Mouse (Mus musculus) MEL (cell line): ENCODE measurements around the gene Kank1. TPM values are rescaled to one million over a fixed set of nuclear protein-coding genes. Genes with fewer than 3 reads are reported as not detected.
"Not testable (repeated sequence)": the region's sequence is repeated elsewhere in the genome, so short reads cannot be mapped to it uniquely, and the experiment has no call there.

Experiments used
- DNase-seq: peaks from one replicate; pipeline ENCODE4 v3.0.0; 2011; ENCODE audit warnings: low read depth, low spot score
- H3K27ac ChIP-seq: 2 replicates; pipeline ENCODE4 v1.5.1; 2012; ENCODE audit warnings: low read depth, mild to moderate bottlenecking, control low read depth, low read length, moderate library complexity; ENCODE audit not compliant: control insufficient read depth
- H3K27me3 ChIP-seq, 2 experiments: fragments of 150-350 bp in 1 of 2; sonication (generic) in 1 of 2; 2 replicates each; pipeline ENCODE4 v1.6.1; 2012; ENCODE audit warnings: low read length in 2 of 2, mild to moderate bottlenecking in 2 of 2, improper control_type of control experiment in 1 of 2, moderate library complexity in 1 of 2; ENCODE audit not compliant: insufficient read depth in 2 of 2, control insufficient read depth in 1 of 2
- H3K36me3 ChIP-seq, 2 experiments: 2 replicates each; pipeline ENCODE4 v1.6.1; 2012 to 2014; ENCODE audit warnings: low read length in 2 of 2, improper control_type of control experiment in 1 of 2, inconsistent platforms in 1 of 2, mild to moderate bottlenecking in 1 of 2; ENCODE audit not compliant: insufficient read depth in 2 of 2, control insufficient read depth in 1 of 2
- H3K4me1 ChIP-seq, 2 experiments: fragments of 150-350 bp in 1 of 2; sonication (generic) in 1 of 2; 2 replicates each; pipeline ENCODE4 v1.6.1; 2012; ENCODE audit warnings: low read length in 2 of 2, improper control_type of control experiment in 1 of 2, mild to moderate bottlenecking in 1 of 2; ENCODE audit not compliant: insufficient read depth in 2 of 2, control insufficient read depth in 1 of 2
- H3K4me3 ChIP-seq, 2 experiments: fragments of 150-350 bp in 1 of 2; sonication (generic) in 1 of 2; 2 replicates each; pipeline ENCODE4 v1.5.1; 2012; ENCODE audit warnings: low read depth in 2 of 2, low read length in 2 of 2, mild to moderate bottlenecking in 2 of 2, moderate library complexity in 2 of 2, control low read depth in 1 of 2, improper control_type of control experiment in 1 of 2; ENCODE audit not compliant: control insufficient read depth in 1 of 2, insufficient read depth in 1 of 2
- H3K79me2 ChIP-seq: 2 replicates; pipeline ENCODE4 v1.6.1; 2012; ENCODE audit warnings: mild to moderate bottlenecking, low read length, moderate library complexity; ENCODE audit not compliant: control insufficient read depth, poor library complexity, insufficient read depth
- H3K9ac ChIP-seq: 2 replicates; pipeline ENCODE4 v1.6.1; 2012; ENCODE audit warnings: low read depth, mild to moderate bottlenecking, control low read depth, low read length, moderate library complexity; ENCODE audit not compliant: control insufficient read depth, poor library complexity, severe bottlenecking
- H3K9me3 ChIP-seq: fragments of 150-350 bp; sonication (generic); replicated peaks from 2 replicates; pipeline ENCODE4 v1.6.1; 2012; ENCODE audit warnings: mild to moderate bottlenecking, low read length, improper control_type of control experiment, moderate library complexity; ENCODE audit not compliant: insufficient read depth
- BHLHE40 ChIP-seq: IDR thresholded peaks from 2 replicates; pipeline ENCODE4 v1.6.1; 2012; ENCODE audit warnings: low read depth, mild to moderate bottlenecking, inconsistent platforms, low read length, improper control_type of control experiment, borderline replicate concordance
- CHD1 ChIP-seq: IDR thresholded peaks from 2 replicates; pipeline ENCODE4 v1.6.1; 2012; ENCODE audit warnings: low read depth, mild to moderate bottlenecking, inconsistent platforms, low read length, improper control_type of control experiment
- CHD2 ChIP-seq: IDR thresholded peaks from 2 replicates; pipeline ENCODE4 v1.6.1; 2011; ENCODE audit warnings: low read length, improper control_type of control experiment
- CTCF ChIP-seq, 3 experiments: IDR thresholded peaks in 2 of 3; conservative IDR thresholded peaks in 1 of 3; 2 replicates each; pipeline ENCODE4 v1.5.1; 2011 to 2012; ENCODE audit warnings: low read length in 3 of 3, low read depth in 2 of 3, mild to moderate bottlenecking in 2 of 3, improper control_type of control experiment in 1 of 3, inconsistent platforms in 1 of 3, mixed read lengths in 1 of 3, moderate library complexity in 1 of 3; ENCODE audit not compliant: control insufficient read depth in 1 of 3, insufficient read depth in 1 of 3, poor library complexity in 1 of 3, severe bottlenecking in 1 of 3
- E2F4 ChIP-seq: IDR thresholded peaks from 2 replicates; pipeline ENCODE4 v1.6.1; 2011; ENCODE audit warnings: low read depth, low read length, improper control_type of control experiment, borderline replicate concordance
- ELF1 ChIP-seq: IDR thresholded peaks from 2 replicates; pipeline ENCODE4 v1.6.1; 2014; ENCODE audit warnings: low read depth, mild to moderate bottlenecking, inconsistent platforms, low read length, improper control_type of control experiment, moderate library complexity
- EP300 ChIP-seq, 2 experiments: IDR thresholded peaks; 2 replicates each; pipeline ENCODE4 v1.6.1; 2011; ENCODE audit warnings: improper control_type of control experiment in 2 of 2, low read length in 2 of 2, low read depth in 1 of 2, mild to moderate bottlenecking in 1 of 2
- ETS1 ChIP-seq: IDR thresholded peaks from 2 replicates; pipeline ENCODE4 v1.6.1; 2012; ENCODE audit warnings: low read depth, mild to moderate bottlenecking, inconsistent platforms, low read length, improper control_type of control experiment, moderate library complexity
- GATA1 ChIP-seq: IDR thresholded peaks from 2 replicates; pipeline ENCODE4 v1.6.1; 2011; ENCODE audit warnings: low read depth, low read length, improper control_type of control experiment
- HCFC1 ChIP-seq: IDR thresholded peaks from 2 replicates; pipeline ENCODE4 v1.6.1; 2012; ENCODE audit warnings: low read depth, mild to moderate bottlenecking, inconsistent platforms, low read length, improper control_type of control experiment, moderate library complexity
- JUND ChIP-seq: IDR thresholded peaks from 2 replicates; pipeline ENCODE4 v1.6.1; 2011; ENCODE audit warnings: low read depth, mild to moderate bottlenecking, improper control_type of control experiment, low read length
- KAT2A ChIP-seq: conservative IDR thresholded peaks from 2 replicates; pipeline ENCODE4 v1.6.1; 2012; ENCODE audit warnings: low read depth, low read length, improper control_type of control experiment, inconsistent platforms
- MAFK ChIP-seq: IDR thresholded peaks from 2 replicates; pipeline ENCODE4 v1.6.1; 2011; ENCODE audit warnings: low read depth, mild to moderate bottlenecking, low read length, improper control_type of control experiment, borderline replicate concordance
- MAX ChIP-seq: IDR thresholded peaks from 2 replicates; pipeline ENCODE4 v1.6.1; 2011; ENCODE audit warnings: low read length, improper control_type of control experiment
- MAZ ChIP-seq: IDR thresholded peaks from 2 replicates; pipeline ENCODE4 v1.6.1; 2012; ENCODE audit warnings: low read depth, mild to moderate bottlenecking, inconsistent platforms, low read length, improper control_type of control experiment
- MYB ChIP-seq: IDR thresholded peaks from 2 replicates; pipeline ENCODE4 v1.6.1; 2011; ENCODE audit warnings: mild to moderate bottlenecking, low read depth, low read length, improper control_type of control experiment
- MYC ChIP-seq: IDR thresholded peaks from 2 replicates; pipeline ENCODE4 v1.6.1; 2011; ENCODE audit warnings: low read depth, mild to moderate bottlenecking, low read length, improper control_type of control experiment, moderate library complexity
- POLR2A ChIP-seq, 2 experiments: IDR thresholded peaks; 2 replicates each; pipeline ENCODE4 v1.6.1; 2011 to 2012; ENCODE audit warnings: low read length in 2 of 2, mild to moderate bottlenecking in 2 of 2, control low read depth in 1 of 2, improper control_type of control experiment in 1 of 2, low read depth in 1 of 2, moderate library complexity in 1 of 2; ENCODE audit not compliant: control insufficient read depth in 1 of 2, insufficient read depth in 1 of 2, poor library complexity in 1 of 2
- POLR2AphosphoS5 ChIP-seq: IDR thresholded peaks from 2 replicates; pipeline ENCODE4 v1.6.1; 2012; ENCODE audit warnings: low read depth, borderline replicate concordance, mild to moderate bottlenecking, inconsistent platforms, low read length, moderate library complexity, mixed read lengths
- RAD21 ChIP-seq: IDR thresholded peaks from 2 replicates; pipeline ENCODE4 v1.6.1; 2011; ENCODE audit warnings: mild to moderate bottlenecking, low read depth, low read length, improper control_type of control experiment
- RCOR1 ChIP-seq: IDR thresholded peaks from 2 replicates; pipeline ENCODE4 v1.6.1; 2012; ENCODE audit warnings: low read depth, mild to moderate bottlenecking, inconsistent platforms, low read length, improper control_type of control experiment
- SMC3 ChIP-seq: IDR thresholded peaks from 2 replicates; pipeline ENCODE4 v1.6.1; 2011; ENCODE audit warnings: low read depth, low read length, improper control_type of control experiment
- TBP ChIP-seq: IDR thresholded peaks from 2 replicates; pipeline ENCODE4 v1.8.0; 2011; ENCODE audit warnings: low read depth, low read length, improper control_type of control experiment
- ZC3H11A ChIP-seq: IDR thresholded peaks from 2 replicates; pipeline ENCODE4 v1.6.1; 2012; ENCODE audit warnings: low read depth, mild to moderate bottlenecking, inconsistent platforms, low read length, improper control_type of control experiment
- ZKSCAN1 ChIP-seq: IDR thresholded peaks from 2 replicates; pipeline ENCODE4 v1.6.1; 2012; ENCODE audit warnings: low read depth, mild to moderate bottlenecking, inconsistent platforms, low read length, improper control_type of control experiment, moderate library complexity
- ZMIZ1 ChIP-seq: IDR thresholded peaks from 2 replicates; pipeline ENCODE4 v1.6.1; 2012; ENCODE audit warnings: low read depth, mild to moderate bottlenecking, inconsistent platforms, low read length, improper control_type of control experiment, moderate library complexity
- ZNF384 ChIP-seq: IDR thresholded peaks from 2 replicates; pipeline ENCODE4 v1.6.1; 2012; ENCODE audit warnings: low read depth, mild to moderate bottlenecking, inconsistent platforms, low read length, improper control_type of control experiment
- polyA plus RNA-seq, 2 experiments: library from polyadenylated mRNA; stranded (reverse) in 1 of 2; unstranded in 1 of 2; fragments of >175 nt in 1 of 2; fragments of >200 nt in 1 of 2; gene quantifications; 2 replicates each; pipeline versions ENCODE4 v1.2.1 to v1.2.4; 2012; ENCODE audit warnings: low replicate concordance in 2 of 2, low read depth in 1 of 2; ENCODE audit not compliant: insufficient read length in 2 of 2, insufficient read depth in 1 of 2, missing spikeins in 1 of 2
- total RNA-seq: library from RNA; depleted of rRNA; stranded (reverse); fragments of 300-350 nt; gene quantifications from 2 replicates; pipeline ENCODE4 v1.2.3, GENCODE M21; 2012

Gene Kank1
- total and polyA plus RNA-seq, 3 experiments, result not detected

DNA sequence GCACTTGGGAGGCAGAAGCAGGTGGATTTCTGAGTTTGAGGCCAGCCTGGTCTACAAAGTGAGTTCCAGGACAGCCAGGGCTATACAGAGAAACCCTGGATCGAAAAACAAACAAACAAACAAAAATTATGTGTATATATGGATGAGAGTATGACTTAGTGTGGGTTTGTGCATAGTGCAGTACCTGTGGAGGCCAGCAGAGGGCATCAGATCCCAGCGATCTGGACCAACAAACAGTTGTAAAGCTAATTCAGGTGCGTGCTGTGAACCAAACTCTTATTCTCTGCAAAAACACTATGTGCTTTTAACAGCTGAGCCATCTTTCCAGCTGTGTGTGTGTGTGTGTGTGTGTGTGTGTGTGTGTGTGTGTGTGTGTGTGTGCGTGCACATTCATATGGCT is 239.0 kb downstream of the Kank1 start:
- not testable (repeated sequence) for H3K4me1 ChIP-seq, H3K79me2 ChIP-seq, H3K27ac ChIP-seq, H3K9me3 ChIP-seq, H3K36me3 ChIP-seq, H3K9ac ChIP-seq, H3K27me3 ChIP-seq, H3K4me3 ChIP-seq
- TF ChIP-seq CTCF (IDR thresholded peaks at IDR 0.05 in 2 of 3, conservative IDR thresholded peaks at IDR 0.05 in 1 of 3; ENCODE audit: control insufficient read depth in 1 of 3, insufficient read depth in 1 of 3, low read depth in 2 of 3, low read length in 3 of 3, poor library complexity in 1 of 3, severe bottlenecking in 1 of 3) (peak; percentile 55 to 76 (median 68)), SMC3 (peak; percentile 52), RAD21 (peak; percentile 45)
- peak; percentile 21 for DNase-seq

DNA sequence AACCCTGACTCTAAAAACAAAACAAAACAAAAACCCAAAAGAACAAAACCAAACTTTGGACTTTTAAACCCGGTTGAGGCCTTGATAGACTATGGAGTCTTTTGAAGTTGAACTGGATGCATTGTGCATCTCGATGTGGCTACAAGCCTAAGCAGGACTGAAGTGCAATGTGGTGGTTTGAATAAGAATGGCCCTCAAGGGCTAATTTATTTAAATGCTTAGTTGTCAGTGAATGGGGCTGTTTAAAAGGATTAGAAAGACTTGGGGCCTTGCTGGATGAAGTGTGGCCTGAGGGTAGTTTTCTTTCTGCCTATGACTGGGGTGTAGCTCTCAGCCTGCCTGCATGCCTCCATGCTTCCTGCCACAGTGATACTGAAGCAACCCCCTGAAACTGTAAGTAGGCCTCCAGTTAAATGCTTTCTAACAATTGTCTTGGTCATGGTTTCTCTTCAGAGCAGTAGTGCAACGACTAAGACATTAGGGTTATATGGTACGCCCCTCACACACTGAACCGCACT is 242.4 kb downstream of the Kank1 start:
- H3K4me1 ChIP-seq, result no peaks in the 10 kb centered on the region
- DNase-seq, result no peak
- H3K36me3 ChIP-seq, result no peaks in the 10 kb centered on the region
- no peaks in the 10 kb centered on the region for H3K79me2 ChIP-seq
- TF ChIP-seq HCFC1 (no peak), MAX (no peak), POLR2AphosphoS5 (no peak), E2F4 (no peak), TBP (no peak), CTCF (IDR thresholded peaks at IDR 0.05 in 2 of 3, conservative IDR thresholded peaks at IDR 0.05 in 1 of 3; ENCODE audit: control insufficient read depth in 1 of 3, insufficient read depth in 1 of 3, low read depth in 2 of 3, low read length in 3 of 3, poor library complexity in 1 of 3, severe bottlenecking in 1 of 3) (no peak), ZMIZ1 (no peak), MYC (no peak), EP300 (IDR thresholded peaks at IDR 0.05; ENCODE audit: low read depth in 1 of 2, low read length in 2 of 2) (no peak), JUND (no peak), CHD2 (no peak), GATA1 (no peak), POLR2A (IDR thresholded peaks at IDR 0.05; ENCODE audit: control insufficient read depth in 1 of 2, insufficient read depth in 1 of 2, low read depth in 1 of 2, low read length in 2 of 2, poor library complexity in 1 of 2) (no peak)
- TF ChIP-seq, all 39 proteins: peak for 0
- Histone ChIP-seq H3K27me3 (no peaks in the 10 kb centered on the region), H3K9ac (no peak overlapping the region), H3K9me3 (no peaks in the 10 kb centered on the region), H3K4me3 (no peak overlapping the region), H3K27ac (no peak overlapping the region)

DNA sequence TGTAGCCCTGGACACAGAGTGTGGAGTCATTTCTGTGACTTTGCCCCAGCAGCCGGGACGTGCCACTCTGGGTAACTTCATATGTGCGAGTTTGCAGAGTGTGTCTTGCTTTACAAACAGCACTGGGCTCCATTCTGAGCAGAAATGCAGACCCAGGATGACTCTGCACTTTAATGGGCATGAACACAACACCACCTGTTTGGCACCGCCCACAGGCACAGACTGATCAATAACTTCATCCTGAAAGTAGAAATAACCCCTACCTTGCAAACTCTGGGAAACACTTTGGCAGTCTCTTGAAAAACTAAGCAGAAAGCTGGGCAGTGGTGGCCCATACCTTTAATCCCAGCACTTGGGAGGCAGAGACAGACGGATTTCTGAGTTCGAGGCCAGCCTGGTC is 244.0 kb downstream of the Kank1 start:
- no peak overlapping the region for H3K27ac ChIP-seq

More for the DNA sequence above, 244.0 kb downstream of the Kank1 start:
- H3K4me1 ChIP-seq, result no peaks in the 10 kb centered on the region
- TF ChIP-seq RCOR1 (no peak), BHLHE40 (no peak), ZKSCAN1 (no peak), MAZ (no peak), ZNF384 (no peak), KAT2A (no peak), RAD21 (no peak), MAFK (no peak), EP300 (IDR thresholded peaks at IDR 0.05; ENCODE audit: low read depth in 1 of 2, low read length in 2 of 2) (no peak), ETS1 (no peak), CHD1 (no peak), ZC3H11A (no peak), MYB (no peak), CHD2 (no peak), ZMIZ1 (no peak), ELF1 (no peak), GATA1 (no peak), SMC3 (no peak)
- DNase-seq, result no peak
- H3K79me2 ChIP-seq, result no peaks in the 10 kb centered on the region
- H3K36me3 ChIP-seq, result no peaks in the 10 kb centered on the region
- H3K9me3 ChIP-seq, result no peaks in the 10 kb centered on the region
- no peak overlapping the region for H3K9ac ChIP-seq
- H3K27me3 ChIP-seq, result no peaks in the 10 kb centered on the region
- no peak overlapping the region for H3K4me3 ChIP-seq
